In the genomic region with DNA sequence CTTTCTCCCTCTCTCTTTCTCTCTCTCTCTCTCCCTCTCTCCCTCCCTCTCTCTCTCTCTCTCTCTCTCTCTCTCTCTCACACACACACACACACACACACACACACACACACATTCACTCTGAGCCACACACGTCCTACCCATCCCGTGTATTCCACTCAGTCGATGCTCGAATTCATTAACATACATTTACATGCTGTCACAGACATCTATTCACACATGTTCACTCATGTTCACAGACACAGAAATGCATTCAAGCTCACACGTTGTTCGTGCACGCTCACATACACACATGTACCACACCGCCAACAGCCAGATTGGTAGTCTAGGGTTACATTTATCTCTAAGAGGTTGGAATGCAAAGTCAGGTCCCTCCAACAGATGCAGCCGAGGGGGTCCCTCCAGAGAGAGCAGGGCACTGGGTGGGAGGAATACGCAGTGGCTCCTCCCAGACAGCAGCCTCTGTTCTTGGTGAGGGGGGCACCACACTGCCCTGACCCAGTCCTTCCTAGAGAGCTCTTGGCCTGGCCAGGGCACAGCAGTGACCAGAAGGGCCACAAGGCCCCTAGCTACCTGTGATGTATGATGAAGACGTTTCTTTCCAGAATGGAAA, we compare ENCODE assay signal across 14 mouse cellular contexts.
DNase-seq lines count a peak whose midpoint lies in the region; ATAC-seq lines count a peak whose summit lies in the region.
"Had no signal": no experiment of that assay in that cellular context is flagged by ENCODE, and none has a peak within 500 bp of the region (broad histone marks: within the 10 kb centered on the region; RNA-seq: fewer than 3 reads in every experiment).

No protein-coding gene starts in this region.

- no peak overlapping the region; the same call in 1 of the 2 replicates for H3K9ac ChIP-seq in forebrain, embryonic 11.5 days (ENCODE audit: low read length)
- H3K9ac ChIP-seq in midbrain, embryonic 12.5 days (replicated peaks), result 0 out of 2 replicates have a peak overlapping the region, but pooled peaks have one; percentile 0
- no peak overlapping the region for H3K9ac ChIP-seq in neural tube, embryonic 15.5 days (replicated peaks)
- H3K9ac ChIP-seq: heart, embryonic 13.5 days had no signal

- H3K27me3 ChIP-seq in forebrain, embryonic 11.5 days (ENCODE audit: control insufficient read depth, insufficient read depth, low read length), result peaks cover 44% of the 10 kb centered on the region
- H3K27me3 ChIP-seq in hindbrain, embryonic 10.5 days (ENCODE audit: insufficient read depth, poor library complexity, severe bottlenecking), result peaks cover 11% of the 10 kb centered on the region; the same call in 1 of the 2 replicates
- H3K27me3 ChIP-seq in midbrain, embryonic 12.5 days, result peaks cover under 1% of the 10 kb centered on the region; the same call in 1 of the 2 replicates
- H3K27me3 ChIP-seq in neural tube, embryonic 15.5 days (replicated peaks), result peaks cover 21% of the 10 kb centered on the region
- no peaks in the 10 kb centered on the region for H3K27me3 ChIP-seq in limb, embryonic 10.5 days (ENCODE audit: low read depth, poor library complexity, severe bottlenecking)

- H3K4me1 ChIP-seq in forebrain, embryonic 11.5 days (replicated peaks; ENCODE audit: control insufficient read depth, insufficient read depth, low read length), result peaks cover 5% of the 10 kb centered on the region
- H3K4me1 ChIP-seq in hindbrain, embryonic 10.5 days (replicated peaks), result peaks cover 44% of the 10 kb centered on the region
- peaks cover 22% of the 10 kb centered on the region for H3K4me1 ChIP-seq in midbrain, embryonic 12.5 days
- H3K4me1 ChIP-seq in neural tube, embryonic 15.5 days, result peaks cover 22% of the 10 kb centered on the region
- peaks cover 19% of the 10 kb centered on the region for H3K4me1 ChIP-seq in limb, embryonic 10.5 days
- H3K4me1 ChIP-seq: heart, embryonic 13.5 days had no signal

- H3K4me3 ChIP-seq in forebrain, embryonic 11.5 days (ENCODE audit: low read depth, low read length), result no peak overlapping the region
- H3K4me3 ChIP-seq in hindbrain, embryonic 10.5 days, result no peak overlapping the region
- no peak overlapping the region for H3K4me3 ChIP-seq in midbrain, embryonic 12.5 days
- no peak overlapping the region for H3K4me3 ChIP-seq in neural tube, embryonic 15.5 days (replicated peaks)
- no peak overlapping the region for H3K4me3 ChIP-seq in limb, embryonic 10.5 days
- H3K4me3 ChIP-seq: heart, embryonic 13.5 days; megakaryocyte, embryonic 14.5 days had no signal

- WGBS in forebrain, embryonic 11.5 days, result 49% methylated on average over 11 of the region's 11 CpGs
- WGBS in hindbrain, embryonic 10.5 days, result 45% methylated on average over 11 of the region's 11 CpGs
- 37% methylated on average over 11 of the region's 11 CpGs for WGBS in midbrain, embryonic 12.5 days
- WGBS in neural tube, embryonic 15.5 days, result 25% methylated on average over 11 of the region's 11 CpGs
- WGBS in limb, embryonic 10.5 days, result 62% methylated on average over 11 of the region's 11 CpGs

- H3K27ac ChIP-seq in forebrain, embryonic 11.5 days (ENCODE audit: low read depth, low read length), result no peak overlapping the region
- peak overlapping the region; percentile 88 for H3K27ac ChIP-seq in hindbrain, embryonic 10.5 days
- H3K27ac ChIP-seq in midbrain, embryonic 12.5 days (replicated peaks), result peak overlapping the region; percentile 75
- H3K27ac ChIP-seq in neural tube, embryonic 15.5 days (replicated peaks), result no peak overlapping the region
- no peak overlapping the region for H3K27ac ChIP-seq in limb, embryonic 10.5 days
- H3K27ac ChIP-seq: heart, embryonic 13.5 days had no signal

- peak; percentile 61 for ATAC-seq in forebrain, embryonic 11.5 days (replicated peaks; ENCODE audit: low FRiP score)
- peak; percentile 87 for ATAC-seq in midbrain, embryonic 12.5 days (ENCODE audit: low FRiP score, low read depth)
- 0 out of 2 replicates have a peak, but pooled peaks have one; percentile 40 for ATAC-seq in neural tube, embryonic 15.5 days (ENCODE audit: low FRiP score)

- peaks cover 10% of the 10 kb centered on the region; the same call in 1 of the 2 replicates for H3K9me3 ChIP-seq in forebrain, embryonic 11.5 days (ENCODE audit: control insufficient read depth, low read length)
- peaks cover 15% of the 10 kb centered on the region; the same call in 1 of the 2 replicates for H3K9me3 ChIP-seq in hindbrain, embryonic 10.5 days
- peaks cover 10% of the 10 kb centered on the region for H3K9me3 ChIP-seq in midbrain, embryonic 12.5 days
- no peaks in the 10 kb centered on the region for H3K9me3 ChIP-seq in neural tube, embryonic 15.5 days (replicated peaks)
- no peaks in the 10 kb centered on the region for H3K9me3 ChIP-seq in limb, embryonic 10.5 days (replicated peaks)

- DNase-seq in forebrain, embryonic 11.5 days (ENCODE audit: low spot score), result no peak
- peak; percentile 25 for DNase-seq in hindbrain, embryonic 10.5 days (ENCODE audit: low spot score)
- no peak for DNase-seq in lung, postnatal 36 days
- DNase-seq in urinary bladder, postnatal 4 days (ENCODE audit: low spot score in 2 of 2), result no peak
- DNase-seq in left cerebral cortex, postnatal 4 days, result no peak
- DNase-seq in limb, embryonic 10.5 days (ENCODE audit: low spot score), result no peak
- DNase-seq: cerebellum, adult 8-10 months; gastrocnemius, postnatal 14 days; thymus, postnatal 36 days had no signal

- intact Hi-C loops in left cerebral cortex, postnatal 4 days (cut with DNase I), result no loop called here

- H3K4me2 ChIP-seq in forebrain, embryonic 11.5 days (ENCODE audit: low read depth, low read length, severe bottlenecking), result no peak overlapping the region
- peak overlapping the region; percentile 22 for H3K4me2 ChIP-seq in midbrain, embryonic 12.5 days (replicated peaks)
- 0 out of 2 replicates have a peak overlapping the region, but pooled peaks have one; percentile 3 for H3K4me2 ChIP-seq in neural tube, embryonic 15.5 days
- H3K4me2 ChIP-seq: heart, embryonic 13.5 days; liver, embryonic 11.5 days had no signal

- no peaks in the 10 kb centered on the region for H3K36me3 ChIP-seq in forebrain, embryonic 11.5 days (ENCODE audit: control insufficient read depth, insufficient read depth, low read length)
- H3K36me3 ChIP-seq in hindbrain, embryonic 10.5 days, result no peaks in the 10 kb centered on the region
- H3K36me3 ChIP-seq in midbrain, embryonic 12.5 days, result no peaks in the 10 kb centered on the region
- no peaks in the 10 kb centered on the region for H3K36me3 ChIP-seq in neural tube, embryonic 15.5 days
- H3K36me3 ChIP-seq in limb, embryonic 10.5 days, result no peaks in the 10 kb centered on the region
- H3K36me3 ChIP-seq: heart, embryonic 13.5 days had no signal

Comparison
In these comparisons a context has a peak if more than half of its experiments do, and no peak if none do; other contexts are left out.
1. H3K27ac ChIP-seq: peak in hindbrain, embryonic 10.5 days (single experiment) and midbrain, embryonic 12.5 days (single experiment); none in forebrain, embryonic 11.5 days (single experiment), neural tube, embryonic 15.5 days (single experiment) and limb, embryonic 10.5 days (single experiment).
2. Peak in every context shown above with its lines, with median percentiles within 50 percentile points of each other: ATAC-seq.